ENCODE assay signal across 9 mouse cellular contexts in the genomic region with DNA sequence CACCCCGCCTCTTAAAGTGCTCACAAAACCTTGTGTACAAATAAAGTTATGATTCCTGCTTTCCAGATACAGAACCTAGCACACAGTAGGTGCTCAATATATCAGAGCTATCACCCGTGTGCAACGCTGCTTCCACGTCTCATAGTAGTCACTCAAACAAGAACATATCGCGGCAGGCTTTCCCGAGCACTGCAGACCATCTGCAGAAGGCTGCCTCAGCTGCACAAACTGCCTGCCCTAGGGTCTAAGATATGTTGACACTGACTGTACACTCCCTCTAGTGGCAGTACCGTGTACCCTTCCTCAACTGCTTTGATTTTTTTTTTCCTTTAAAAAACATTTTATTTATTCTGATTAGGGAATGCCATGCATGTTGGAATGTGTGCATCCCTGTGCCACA. TPM values are rescaled to one million over a fixed set of nuclear protein-coding genes. Genes with fewer than 3 reads are reported as not detected.
A peak's percentile ranks its signal among the peaks of the same experiment; 100 is the strongest.
DNase-seq lines count a peak whose midpoint lies in the region; ATAC-seq and TF ChIP-seq lines count a peak whose summit lies in the region.
"Had no signal": no experiment of that assay in that cellular context is flagged by ENCODE, and none has a peak within 500 bp of the region (broad histone marks: within the 10 kb centered on the region; RNA-seq: fewer than 3 reads in every experiment).

No protein-coding gene starts in this region.

- H3K4me1 ChIP-seq in cortical plate, adult 2 months (ENCODE audit: control insufficient read depth, insufficient read depth, low read length), result peaks cover 1% of the 10 kb centered on the region; the same call in 1 of the 2 replicates
- H3K4me1 ChIP-seq: stomach, embryonic 15.5 days had no signal

- DNase-seq in gastrocnemius, adult 18-20 months (ENCODE audit: low spot score), result peak; percentile 42
- DNase-seq in gastrocnemius, postnatal 14 days, result no peak
- peak; percentile 28 to 48 for DNase-seq in heart, postnatal 36 days
- DNase-seq in lung, adult 18-20 months, result peak; percentile 19 to 30
- DNase-seq in thymus, postnatal 0 days (ENCODE audit: low spot score), result peak; percentile 57
- no peak for DNase-seq in spleen, postnatal 14 days (ENCODE audit: low spot score in 2 of 2)

- no peak for TF ChIP-seq POLR2A in cortical plate, adult 2 months (IDR thresholded peaks at IDR 0.05; ENCODE audit: extremely low read depth, insufficient read depth, low read length)

- H3K4me3 ChIP-seq in cortical plate, adult 2 months (ENCODE audit: insufficient read depth, low read length), result no peak overlapping the region
- H3K4me3 ChIP-seq: stomach, embryonic 15.5 days had no signal

- H3K27ac ChIP-seq in cortical plate, adult 2 months (ENCODE audit: insufficient read depth, low read length), result no peak overlapping the region
- H3K27ac ChIP-seq: stomach, embryonic 15.5 days had no signal

- TF ChIP-seq CTCF in cortical plate, adult 2 months (IDR thresholded peaks at IDR 0.05; ENCODE audit: extremely low read depth, insufficient read depth, low read length), result peak; percentile 59

- peak; percentile 45 for ATAC-seq in CD4-positive, CD25-positive, alpha-beta regulatory T cell, adult 4 months

- intact Hi-C loops in gastrocnemius, postnatal 14 days (cut with DNase I; ENCODE audit: low total_unique reads), result loop anchor here (1.0 kb wide), 1 partner anchor 19 kb away; no protein-coding TSS in a partner anchor
- intact Hi-C loops in heart, postnatal 36 days (cut with DNase I), result loop anchor here (1.0 to 2.0 kb wide), 4 partner anchors 20 to 84 kb away; a partner anchor contains a TSS

RNA-seq across cellular contexts. Expression of a gene that starts 40.2 kb away (rescaled TPM):
- total RNA-seq in gastrocnemius, adult 18-20 months (2021), result 10 to 100 TPM; 21.9 to 31.8 TPM
- 10 to 100 TPM; 11.8 to 13.1 TPM for total RNA-seq in gastrocnemius, postnatal 14 days (2021)
- polyA plus RNA-seq in CD4-positive, CD25-positive, alpha-beta regulatory T cell, adult 4 months (2017; shearing (Covaris generic)), result 10 to 100 TPM; 22.6 to 25.0 TPM
- polyA plus RNA-seq in cortical plate, adult 2 months (2012; rRNA removed), result 30.4 and 34.6 TPM in 2 replicates
- 10 to 100 TPM in 1 of 2 experiments, 1 to 10 TPM in 1; 3.8 to 12.9 TPM for total RNA-seq in heart, postnatal 36 days (2021)
- 44.0 and 44.4 TPM in 2 replicates for polyA plus RNA-seq in thymus, postnatal 0 days (2015; fragmentation: Nextera tagmentation; extraction: Ambion mirVana)

Comparison
In these comparisons a context has a peak if more than half of its experiments do, and no peak if none do; other contexts are left out.
1. DNase-seq: peak in gastrocnemius, adult 18-20 months (single experiment), heart, postnatal 36 days (2 of 2), lung, adult 18-20 months (2 of 2) and thymus, postnatal 0 days (single experiment); none in gastrocnemius, postnatal 14 days (single experiment) and spleen, postnatal 14 days (0 of 2).